Mouse (Mus musculus): ENCODE data around the gene Cyth2. TPM values are rescaled to one million over a fixed set of nuclear protein-coding genes. Genes with fewer than 3 reads are reported as not detected.
A peak's percentile ranks its signal among the peaks of the same experiment; 100 is the strongest.

The Cyth2 gene
- polyA plus RNA-seq, 1 experiment from 2014 or later, result 105 TPM

- H3K4me3 ChIP-seq (replicated peaks; ENCODE audit: low read depth, low read length), result peak overlapping the region; percentile 76
- H3K27ac ChIP-seq, result no peak overlapping the region; the same call in 1 of the 2 replicates
- WGBS, result 18% methylated on average over 5 of the region's 5 CpGs
- H3K9me3 ChIP-seq (replicated peaks; ENCODE audit: low read length), result no peaks in the 10 kb centered on the region
- H3K27me3 ChIP-seq (ENCODE audit: insufficient read depth, low read length), result peaks cover 33% of the 10 kb centered on the region
- H3K4me2 ChIP-seq (ENCODE audit: low read length), result peak overlapping the region; percentile 85
- no peak overlapping the region for H3K9ac ChIP-seq (ENCODE audit: low read depth, low read length)
- peaks cover 24% of the 10 kb centered on the region for H3K36me3 ChIP-seq (ENCODE audit: insufficient read depth, low read length)
- no peak for TF ChIP-seq CTCF (IDR thresholded peaks at IDR 0.05; ENCODE audit: low read depth)
- DNase-seq (ENCODE audit: low spot score) (no peak), ATAC-seq (replicated peaks; ENCODE audit: low FRiP score, low read depth) (no peak)
- H3K4me1 ChIP-seq (replicated peaks; ENCODE audit: insufficient read depth, low read length), result peaks cover 20% of the 10 kb centered on the region
Measured at GRCm38 (mm10) chr7:45831128-45831525, 16.7 kb upstream of the Cyth2 start.

- Histone ChIP-seq H3K4me1 (replicated peaks; ENCODE audit: insufficient read depth, low read length) (peaks cover 20% of the 10 kb centered on the region), H3K9ac (ENCODE audit: low read depth, low read length) (peak within 1 kb of the TSS; percentile 66), H3K36me3 (ENCODE audit: insufficient read depth, low read length) (peaks cover 27% of the 10 kb centered on the region), H3K27me3 (ENCODE audit: insufficient read depth, low read length) (peaks cover 33% of the 10 kb centered on the region), H3K4me2 (ENCODE audit: low read length) (peak within 1 kb of the TSS; percentile 85), H3K27ac (peak within 1 kb of the TSS; percentile 43; the same call in 1 of the 2 replicates), H3K4me3 (replicated peaks; ENCODE audit: low read depth, low read length) (peak within 1 kb of the TSS; percentile 76), H3K9me3 (replicated peaks; ENCODE audit: low read length) (no peaks in the 10 kb centered on the region)
- under 1% methylated on average over 35 of the region's 35 CpGs for WGBS
- ATAC-seq (replicated peaks; ENCODE audit: low FRiP score, low read depth) (peak; percentile 89), DNase-seq (ENCODE audit: low spot score) (peak; percentile 95)
- no peak for TF ChIP-seq CTCF (IDR thresholded peaks at IDR 0.05; ENCODE audit: low read depth)
Measured at GRCm38 (mm10) chr7:45830427-45831127, 16.2 kb upstream of the Cyth2 start, which contains the start of gene Grwd1. Grwd1 (minus strand) TSS chr7:45830944.

- Histone ChIP-seq H3K36me3 (ENCODE audit: insufficient read depth, low read length) (peaks cover 32% of the 10 kb centered on the region), H3K4me1 (replicated peaks; ENCODE audit: insufficient read depth, low read length) (peaks cover 6% of the 10 kb centered on the region), H3K9ac (ENCODE audit: low read depth, low read length) (no peak overlapping the region), H3K27ac (no peak overlapping the region), H3K27me3 (ENCODE audit: insufficient read depth, low read length) (no peaks in the 10 kb centered on the region), H3K4me2 (ENCODE audit: low read length) (no peak overlapping the region), H3K9me3 (replicated peaks; ENCODE audit: low read length) (no peaks in the 10 kb centered on the region), H3K4me3 (replicated peaks; ENCODE audit: low read depth, low read length) (no peak overlapping the region)
- WGBS, result 89% methylated on average over 7 of the region's 7 CpGs
- DNase-seq (ENCODE audit: low spot score) (no peak), ATAC-seq (replicated peaks; ENCODE audit: low FRiP score, low read depth) (no peak)
- no peak for TF ChIP-seq CTCF (IDR thresholded peaks at IDR 0.05; ENCODE audit: low read depth)
Measured at GRCm38 (mm10) chr7:45826631-45827030, 12.2 kb upstream of the Cyth2 start.

GRCm38 (mm10) chr7:45824598-45824997, 10.2 kb upstream of the Cyth2 start, which contains the start of gene Kcnj14:
Kcnj14 (minus strand) TSS chr7:45824782.
- Histone ChIP-seq H3K4me3 (replicated peaks; ENCODE audit: low read depth, low read length) (no peak within 1 kb of the TSS), H3K9ac (ENCODE audit: low read depth, low read length) (no peak within 1 kb of the TSS), H3K9me3 (replicated peaks; ENCODE audit: low read length) (no peaks in the 10 kb centered on the region), H3K4me1 (replicated peaks; ENCODE audit: insufficient read depth, low read length) (peaks cover under 1% of the 10 kb centered on the region; the same call in 1 of the 2 replicates), H3K36me3 (ENCODE audit: insufficient read depth, low read length) (peaks cover 32% of the 10 kb centered on the region), H3K27me3 (ENCODE audit: insufficient read depth, low read length) (no peaks in the 10 kb centered on the region), H3K27ac (no peak within 1 kb of the TSS), H3K4me2 (ENCODE audit: low read length) (no peak within 1 kb of the TSS)
- ATAC-seq (replicated peaks; ENCODE audit: low FRiP score, low read depth) (no peak), DNase-seq (ENCODE audit: low spot score) (no peak)
- WGBS, result 74% methylated on average over 7 of the region's 7 CpGs
- TF ChIP-seq CTCF (IDR thresholded peaks at IDR 0.05; ENCODE audit: low read depth), result no peak

- TF ChIP-seq CTCF (IDR thresholded peaks at IDR 0.05; ENCODE audit: low read depth), result no peak
Measured at GRCm38 (mm10) chr7:45820913-45821312, 6.5 kb upstream of the Cyth2 start.

GRCm38 (mm10) chr7:45819843-45820242, 5.5 kb upstream of the Cyth2 start:
- Histone ChIP-seq H3K36me3 (ENCODE audit: insufficient read depth, low read length) (no peaks in the 10 kb centered on the region), H3K27ac (no peak overlapping the region), H3K27me3 (ENCODE audit: insufficient read depth, low read length) (no peaks in the 10 kb centered on the region), H3K9ac (ENCODE audit: low read depth, low read length) (no peak overlapping the region), H3K4me1 (replicated peaks; ENCODE audit: insufficient read depth, low read length) (no peaks in the 10 kb centered on the region), H3K9me3 (replicated peaks; ENCODE audit: low read length) (no peaks in the 10 kb centered on the region), H3K4me3 (replicated peaks; ENCODE audit: low read depth, low read length) (0 out of 2 replicates have a peak overlapping the region, but pooled peaks have one; percentile 4), H3K4me2 (ENCODE audit: low read length) (peak overlapping the region; percentile 45)
- no peak for DNase-seq (ENCODE audit: low spot score)
- no peak for ATAC-seq (replicated peaks; ENCODE audit: low FRiP score, low read depth)
- 12% methylated on average over 25 of the region's 25 CpGs for WGBS
- no peak for TF ChIP-seq CTCF (IDR thresholded peaks at IDR 0.05; ENCODE audit: low read depth)

More at GRCm38 (mm10) chr7:45820913-45821312, 6.5 kb upstream of the Cyth2 start:
- Histone ChIP-seq H3K36me3 (ENCODE audit: insufficient read depth, low read length) (peaks cover 8% of the 10 kb centered on the region), H3K9me3 (replicated peaks; ENCODE audit: low read length) (no peaks in the 10 kb centered on the region), H3K4me3 (replicated peaks; ENCODE audit: low read depth, low read length) (no peak overlapping the region), H3K9ac (ENCODE audit: low read depth, low read length) (no peak overlapping the region), H3K4me1 (replicated peaks; ENCODE audit: insufficient read depth, low read length) (no peaks in the 10 kb centered on the region), H3K27me3 (ENCODE audit: insufficient read depth, low read length) (no peaks in the 10 kb centered on the region), H3K4me2 (ENCODE audit: low read length) (no peak overlapping the region), H3K27ac (no peak overlapping the region)
- ATAC-seq (replicated peaks; ENCODE audit: low FRiP score, low read depth) (no peak), DNase-seq (ENCODE audit: low spot score) (no peak)
